Mouse (Mus musculus) ES-E14 (cell line): ENCODE measurements around the gene Lfng.

Experiments
- CHD2 ChIP-seq: IDR thresholded peaks from 2 replicates; pipeline ENCODE4 v1.6.1; 2014; ENCODE audit warnings: mild to moderate bottlenecking, low read depth, low read length, inconsistent platforms
- ZC3H11A ChIP-seq: IDR thresholded peaks from 2 replicates; pipeline ENCODE4 v1.6.1; 2012; ENCODE audit warnings: low read depth, mild to moderate bottlenecking, inconsistent platforms, low read length, borderline replicate concordance

- TF ChIP-seq ZC3H11A (no peak), CHD2 (no peak)
Observed at GRCm38 (mm10) chr5:140640812-140641211, 33.7 kb downstream of the Lfng start.
